Mouse (Mus musculus) liver, embryonic 11.5 days (tissue): ENCODE measurements around the gene Gm20518. TPM values are rescaled to one million over a fixed set of nuclear protein-coding genes. Genes with fewer than 3 reads are reported as not detected.

Experiments used
- ATAC-seq: fragments of 200-750 bp; cut with Nextera tagmentation; replicated peaks from 2 replicates; pipeline ENCODE4 v1.8.0; 2017; ENCODE audit warnings: moderate number of reproducible peaks, mild to moderate bottlenecking, moderate TSS enrichment, moderate library complexity; ENCODE audit not compliant: low FRiP score
- DNase-seq: peaks from one replicate; pipeline ENCODE4 v3.0.0-alpha.2; 2017; ENCODE audit warnings: low spot score
- H3K27ac ChIP-seq: fragments of 300-500 bp; sonication (generic); 2 replicates; pipeline ENCODE4 v1.5.1; 2014; ENCODE audit warnings: mild to moderate bottlenecking, low read depth, low read length, control low read depth
- H3K27me3 ChIP-seq: fragments of 300-500 bp; sonication (generic); replicated peaks from 2 replicates; pipeline ENCODE4 v1.6.1; 2014; ENCODE audit warnings: low read length, mixed read lengths; ENCODE audit not compliant: control insufficient read depth, insufficient read depth
- H3K36me3 ChIP-seq: fragments of 300-500 bp; sonication (generic); 2 replicates; pipeline ENCODE4 v1.6.1; 2014; ENCODE audit warnings: mild to moderate bottlenecking, low read length, moderate library complexity, mixed read lengths; ENCODE audit not compliant: control insufficient read depth, insufficient read depth
- H3K4me1 ChIP-seq: fragments of 300-500 bp; sonication (generic); replicated peaks from 2 replicates; pipeline ENCODE4 v1.6.1; 2014; ENCODE audit warnings: low read length, mixed read lengths; ENCODE audit not compliant: control insufficient read depth, insufficient read depth
- H3K4me2 ChIP-seq: fragments of 300-500 bp; sonication (generic); 2 replicates; pipeline ENCODE4 v1.6.1; 2014; ENCODE audit warnings: mild to moderate bottlenecking, control low read depth, moderate library complexity
- H3K4me3 ChIP-seq: fragments of 300-500 bp; sonication (generic); 2 replicates; pipeline ENCODE4 v1.5.1; 2014; ENCODE audit warnings: low read depth, low read length, control low read depth
- H3K9ac ChIP-seq: fragments of 300-500 bp; sonication (generic); 2 replicates; pipeline ENCODE4 v1.6.1; 2014; ENCODE audit warnings: low read depth, low read length, control low read depth
- H3K9me3 ChIP-seq: fragments of 300-500 bp; sonication (generic); 2 replicates; pipeline ENCODE4 v1.6.1; 2016; ENCODE audit warnings: low read length, inconsistent platforms, mixed read lengths; ENCODE audit not compliant: control insufficient read depth
- WGBS: fragments of 180-500 bp; shearing (Covaris S2); extraction: QIAGEN DNeasy Blood & Tissue Kit; methylation state at CpG from one replicate; pipeline ENCODE4 v1.1.7; 2014; 5-methylcytosine and 5-hydroxymethylcytosine counted together
- polyA plus RNA-seq: library from polyadenylated mRNA; unstranded; fragments of >200 nt; fragmentation: Nextera tagmentation; extraction: Ambion mirVana; gene quantifications from 2 replicates; pipeline ENCODE4 v1.2.1, GENCODE M21; 2014

The Gm20518 gene
- polyA plus RNA-seq, 1 experiment from 2014 or later, result 0.18 TPM

- Histone ChIP-seq H3K36me3 (peaks cover 6% of the 10 kb centered on the region), H3K4me2 (peak within 1 kb of the TSS; percentile 72), H3K9ac (peak within 1 kb of the TSS; percentile 66), H3K9me3 (no peaks in the 10 kb centered on the region), H3K4me3 (peak within 1 kb of the TSS; percentile 62), H3K27me3 (peaks cover 71% of the 10 kb centered on the region), H3K27ac (peak within 1 kb of the TSS; percentile 83), H3K4me1 (peaks cover 19% of the 10 kb centered on the region)
- WGBS, result 2% methylated on average over 71 of the region's 81 CpGs
- DNase-seq, result peak; percentile 63
- ATAC-seq, result peak; percentile 42
These were observed 94.3 kb downstream of the Gm20518 start, which contains the start of gene Scarf2 for GRCm38 (mm10) chr16:17796971-17797811. Gene Scarf2, plus strand, starts transcription at chr16:17797282.

GRCm38 (mm10) chr16:17796519-17796918 lies 95.0 kb downstream of the Gm20518 start:
- Histone ChIP-seq H3K4me1 (peaks cover 19% of the 10 kb centered on the region), H3K36me3 (peaks cover 9% of the 10 kb centered on the region), H3K4me2 (peak overlapping the region; percentile 72), H3K9ac (peak overlapping the region; percentile 66; the same call in 1 of the 2 replicates), H3K27ac (peak overlapping the region; percentile 25; the same call in 1 of the 2 replicates), H3K9me3 (no peaks in the 10 kb centered on the region), H3K4me3 (peak overlapping the region; percentile 62), H3K27me3 (peaks cover 64% of the 10 kb centered on the region)
- DNase-seq (no peak), ATAC-seq (no peak)

DNA sequence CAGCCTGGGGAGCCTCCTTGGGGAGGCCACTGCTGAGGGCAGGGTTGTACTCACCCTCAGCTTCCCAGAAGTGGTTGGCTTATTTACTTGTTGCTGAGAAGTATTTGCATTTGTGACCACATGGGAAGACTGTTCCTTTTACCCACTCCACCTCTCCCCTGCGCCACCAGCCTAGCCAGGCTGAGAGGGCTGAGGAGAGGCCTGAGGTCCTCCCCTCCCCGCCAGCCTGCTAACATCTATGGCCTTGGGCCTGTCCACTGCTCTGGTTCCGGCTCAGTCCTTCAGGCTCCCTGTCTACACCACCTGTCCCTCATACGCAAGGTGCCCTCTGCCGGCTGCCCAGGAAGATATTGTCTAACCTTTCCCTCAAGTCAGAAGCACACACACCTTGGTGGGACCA lies 95.8 kb downstream of the Gm20518 start:
- H3K9ac ChIP-seq, result no peak overlapping the region
- peaks cover 19% of the 10 kb centered on the region for H3K4me1 ChIP-seq
- ATAC-seq (no peak), DNase-seq (no peak)
- H3K4me3 ChIP-seq, result no peak overlapping the region
- WGBS, result 66% methylated on average over 5 of the region's 5 CpGs
- no peaks in the 10 kb centered on the region for H3K9me3 ChIP-seq
- peaks cover 9% of the 10 kb centered on the region for H3K36me3 ChIP-seq
- no peak overlapping the region for H3K27ac ChIP-seq
- peaks cover 56% of the 10 kb centered on the region for H3K27me3 ChIP-seq
- no peak overlapping the region for H3K4me2 ChIP-seq

DNA sequence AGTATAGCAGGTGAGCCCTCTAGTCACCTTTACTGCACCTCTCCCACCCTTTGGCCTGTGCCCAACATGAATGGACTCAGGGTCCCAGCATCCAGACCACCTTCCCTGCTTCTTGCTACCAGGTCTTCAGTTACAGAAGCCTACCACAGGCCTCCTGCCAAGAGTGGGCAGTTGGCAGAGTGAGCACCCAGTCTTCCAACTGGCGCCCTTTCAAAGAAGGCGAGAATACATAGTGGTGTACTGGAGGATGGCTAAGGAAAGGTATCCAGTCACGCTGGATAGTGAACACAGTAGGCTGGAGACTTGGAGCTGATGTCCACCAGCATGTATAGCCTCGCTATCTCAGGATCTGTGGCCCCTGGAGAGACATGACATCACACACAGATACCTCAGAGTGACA lies 97.4 kb downstream of the Gm20518 start:
- WGBS, result 77% methylated on average over 4 of the region's 4 CpGs
- Histone ChIP-seq H3K27me3 (peaks cover 40% of the 10 kb centered on the region), H3K4me1 (peaks cover 18% of the 10 kb centered on the region), H3K27ac (no peak overlapping the region), H3K9ac (no peak overlapping the region), H3K9me3 (no peaks in the 10 kb centered on the region), H3K4me3 (no peak overlapping the region), H3K36me3 (peaks cover 17% of the 10 kb centered on the region), H3K4me2 (no peak overlapping the region)
- DNase-seq (no peak), ATAC-seq (no peak)

- Histone ChIP-seq H3K4me2 (no peak overlapping the region), H3K27ac (no peak overlapping the region), H3K4me3 (no peak overlapping the region), H3K36me3 (peaks cover 18% of the 10 kb centered on the region), H3K4me1 (peaks cover 9% of the 10 kb centered on the region), H3K9ac (no peak overlapping the region), H3K9me3 (no peaks in the 10 kb centered on the region), H3K27me3 (peaks cover 27% of the 10 kb centered on the region)
- WGBS, result 83% methylated on average over 3 of the region's 3 CpGs
- DNase-seq, result no peak
- ATAC-seq, result no peak
These were observed 98.7 kb downstream of the Gm20518 start for GRCm38 (mm10) chr16:17792728-17793127.

GRCm38 (mm10) chr16:17785337-17785736 lies 106.1 kb downstream of the Gm20518 start:
- 65% methylated on average over 3 of the region's 3 CpGs for WGBS
- peaks cover 12% of the 10 kb centered on the region; the same call in 1 of the 2 replicates for H3K36me3 ChIP-seq
- ATAC-seq, result no peak

More at GRCm38 (mm10) chr16:17785337-17785736, 106.1 kb downstream of the Gm20518 start:
- no peak for DNase-seq
- H3K9me3 ChIP-seq, result no peaks in the 10 kb centered on the region
- H3K4me3 ChIP-seq, result no peak overlapping the region
- H3K27me3 ChIP-seq, result no peaks in the 10 kb centered on the region
- no peak overlapping the region for H3K27ac ChIP-seq
- no peak overlapping the region for H3K9ac ChIP-seq
- H3K4me2 ChIP-seq, result no peak overlapping the region
- H3K4me1 ChIP-seq, result no peaks in the 10 kb centered on the region

Other genes starting within 250 kb of the Gm20518 start
- 3.9 and 4.5 TPM in 2 replicates for gene Ccdc74a, start 245.2 kb downstream of the Gm20518 start, polyA plus RNA-seq
- gene Med15, start 158.8 kb downstream of the Gm20518 start, polyA plus RNA-seq, result 44.8 and 46.7 TPM in 2 replicates
- gene Klhl22, start 132.1 kb downstream of the Gm20518 start, polyA plus RNA-seq, result 47.5 and 49.3 TPM in 2 replicates
- 5.8 and 6.9 TPM in 2 replicates for gene Scarf2, start 94.4 kb downstream of the Gm20518 start, polyA plus RNA-seq
- not detected in 2 replicates for gene B830017H08Rik, start 58.5 kb downstream of the Gm20518 start, polyA plus RNA-seq
- gene Car15, start 53.3 kb downstream of the Gm20518 start, polyA plus RNA-seq, result 1.1 and 1.9 TPM in 2 replicates
- not detected in 2 replicates for gene Tssk1, start 2.6 kb upstream of the Gm20518 start, polyA plus RNA-seq
- 47.9 and 52.9 TPM in 2 replicates for gene Dgcr2, start 6.9 kb upstream of the Gm20518 start, polyA plus RNA-seq
- gene Tssk2, start 7.0 kb upstream of the Gm20518 start, polyA plus RNA-seq, result 0.12 TPM in 1 of 2 replicates, not detected in the other
- 24.4 and 26.4 TPM in 2 replicates for gene Ess2, start 19.7 kb upstream of the Gm20518 start, polyA plus RNA-seq
- 0.21 and 0.29 TPM in 2 replicates for gene Gsc2, start 23.4 kb upstream of the Gm20518 start, polyA plus RNA-seq
- 138 and 140 TPM in 2 replicates for gene Slc25a1, start 36.5 kb upstream of the Gm20518 start, polyA plus RNA-seq
- not detected in 2 replicates for gene Vpreb2, start 88.8 kb upstream of the Gm20518 start, polyA plus RNA-seq
- gene Dgcr6, start 161.2 kb upstream of the Gm20518 start, polyA plus RNA-seq, result 74.1 and 79.8 TPM in 2 replicates
- 16.5 and 19.1 TPM in 2 replicates for gene Prodh, start 198.5 kb upstream of the Gm20518 start, polyA plus RNA-seq
- gene Rtn4r, start 236.0 kb upstream of the Gm20518 start, polyA plus RNA-seq, result 0.96 and 1.1 TPM in 2 replicates